Mouse (Mus musculus) liver, postnatal 0 days (tissue): ENCODE results near the gene Tmem52b. TPM values are rescaled to one million over a fixed set of nuclear protein-coding genes. Genes with fewer than 3 reads are reported as not detected.

Experiments
- ATAC-seq: fragments of 200-750 bp; cut with Nextera tagmentation; 2 replicates; pipeline ENCODE4 v1.8.0; 2017; ENCODE audit warnings: mild to moderate bottlenecking, moderate library complexity
- DNase-seq: peaks from one replicate; pipeline ENCODE4 v3.0.0-alpha.2; 2016
- H3K27ac ChIP-seq: fragments of 300-500 bp; sonication (generic); 2 replicates; pipeline ENCODE4 v1.5.1; 2014; ENCODE audit warnings: antibody characterized with exemption, moderate library complexity, mild to moderate bottlenecking, low read depth
- H3K27me3 ChIP-seq: fragments of 300-500 bp; sonication (generic); 2 replicates; pipeline ENCODE4 v1.6.1; 2014; ENCODE audit warnings: low read length, control low read depth, mixed read lengths; ENCODE audit not compliant: insufficient read depth
- H3K36me3 ChIP-seq: fragments of 300-500 bp; sonication (generic); replicated peaks from 2 replicates; pipeline ENCODE4 v1.6.1; 2014; ENCODE audit warnings: mild to moderate bottlenecking, control low read depth, low read length, moderate library complexity, mixed read lengths; ENCODE audit not compliant: insufficient read depth
- H3K4me1 ChIP-seq: fragments of 300-500 bp; sonication (generic); 2 replicates; pipeline ENCODE4 v1.6.1; 2014; ENCODE audit warnings: antibody characterized with exemption, mild to moderate bottlenecking, control low read depth; ENCODE audit not compliant: insufficient read depth
- H3K4me2 ChIP-seq: fragments of 300-500 bp; sonication (generic); 2 replicates; pipeline ENCODE4 v1.6.1; 2014; ENCODE audit warnings: low read depth, mild to moderate bottlenecking, low read length, moderate library complexity, mixed read lengths
- H3K4me3 ChIP-seq: fragments of 300-500 bp; sonication (generic); 2 replicates; pipeline ENCODE4 v1.5.1; 2014; ENCODE audit warnings: low read depth, low read length
- H3K9ac ChIP-seq: fragments of 300-500 bp; sonication (generic); replicated peaks from 2 replicates; pipeline ENCODE4 v1.6.1; 2014; ENCODE audit warnings: mild to moderate bottlenecking, moderate library complexity
- H3K9me3 ChIP-seq: fragments of 300-500 bp; sonication (generic); 2 replicates; pipeline ENCODE4 v1.6.1; 2016; ENCODE audit warnings: mild to moderate bottlenecking, control low read depth, low read length, mixed read lengths
- CTCF ChIP-seq: sonication (generic); IDR thresholded peaks from 2 replicates; pipeline ENCODE4 v1.5.1; 2016; ENCODE audit warnings: antibody characterized with exemption, low read depth
- EP300 ChIP-seq: IDR thresholded peaks from 2 replicates; pipeline ENCODE4 v1.6.1; 2016; ENCODE audit warnings: antibody characterized with exemption, low read depth, mild to moderate bottlenecking
- WGBS: fragments of 180-500 bp; shearing (Covaris S2); extraction: QIAGEN DNeasy Blood & Tissue Kit; methylation state at CpG from one replicate; pipeline ENCODE4 v1.1.7; 2014; ENCODE audit not compliant: insufficient replicate concordance; 5-methylcytosine and 5-hydroxymethylcytosine counted together
- polyA plus RNA-seq: library from polyadenylated mRNA; unstranded; fragments of >200 nt; fragmentation: Nextera tagmentation; extraction: Ambion mirVana; gene quantifications from 2 replicates; pipeline ENCODE4 v1.2.1, GENCODE M21; 2015

The Tmem52b gene
- polyA plus RNA-seq, 1 experiment from 2014 or later, result not detected

DNA sequence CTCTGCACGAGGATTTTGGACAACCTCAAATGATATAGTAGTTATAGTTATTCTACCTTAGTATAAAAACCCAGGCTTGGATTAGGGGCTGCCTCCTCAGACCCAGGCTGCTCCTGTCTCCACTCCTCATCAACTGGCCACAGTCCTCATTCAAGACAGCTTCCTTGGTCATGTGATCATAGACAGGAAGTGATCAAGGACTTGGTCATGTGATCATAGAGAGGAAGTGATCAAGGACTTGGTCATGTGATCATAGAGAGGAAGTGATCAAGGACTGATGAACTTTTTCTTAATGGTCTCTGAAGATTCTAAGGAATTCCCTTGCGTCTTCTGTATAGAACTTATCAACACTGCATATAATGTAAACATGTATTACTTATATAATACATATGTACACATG is 34.9 kb downstream of the Tmem52b start:
- no peaks in the 10 kb centered on the region for H3K27me3 ChIP-seq
- no peak for TF ChIP-seq EP300
- DNase-seq, result no peak
- no peaks in the 10 kb centered on the region for H3K9me3 ChIP-seq
- no peaks in the 10 kb centered on the region for H3K4me1 ChIP-seq
- H3K27ac ChIP-seq, result no peak overlapping the region
- no peak overlapping the region for H3K4me3 ChIP-seq
- H3K36me3 ChIP-seq, result no peaks in the 10 kb centered on the region
- H3K9ac ChIP-seq, result no peak overlapping the region
- 80% methylated on average over 2 of the region's 2 CpGs for WGBS
- no peak for ATAC-seq
- no peak overlapping the region for H3K4me2 ChIP-seq

DNA sequence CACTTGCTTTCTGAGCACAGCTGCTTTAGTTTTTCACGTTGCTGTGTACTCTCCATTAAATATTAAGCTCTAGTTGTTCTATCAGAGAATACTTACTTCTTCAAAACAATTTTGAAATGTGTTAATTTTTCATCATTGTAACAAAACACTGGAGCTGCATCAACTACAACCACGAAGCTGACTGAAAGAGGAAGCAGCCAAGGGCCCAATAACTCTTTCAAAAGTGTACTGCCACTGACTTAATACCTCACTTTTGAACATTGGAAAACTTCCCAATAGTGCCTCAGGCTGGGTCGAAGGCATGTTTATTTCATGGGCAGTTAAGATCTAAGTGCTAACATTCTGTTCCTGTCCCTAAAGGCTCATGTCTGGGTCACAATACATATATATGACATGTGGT is 35.7 kb downstream of the Tmem52b start:
- Histone ChIP-seq H3K4me2 (no peak overlapping the region), H3K36me3 (no peaks in the 10 kb centered on the region), H3K4me1 (no peaks in the 10 kb centered on the region), H3K27me3 (no peaks in the 10 kb centered on the region), H3K9me3 (no peaks in the 10 kb centered on the region), H3K4me3 (no peak overlapping the region), H3K9ac (no peak overlapping the region), H3K27ac (no peak overlapping the region)
- DNase-seq (no peak), ATAC-seq (no peak)
- no peak for TF ChIP-seq EP300
- no peak for TF ChIP-seq CTCF
- WGBS, result 37% methylated on average over 3 of the region's 3 CpGs

DNA sequence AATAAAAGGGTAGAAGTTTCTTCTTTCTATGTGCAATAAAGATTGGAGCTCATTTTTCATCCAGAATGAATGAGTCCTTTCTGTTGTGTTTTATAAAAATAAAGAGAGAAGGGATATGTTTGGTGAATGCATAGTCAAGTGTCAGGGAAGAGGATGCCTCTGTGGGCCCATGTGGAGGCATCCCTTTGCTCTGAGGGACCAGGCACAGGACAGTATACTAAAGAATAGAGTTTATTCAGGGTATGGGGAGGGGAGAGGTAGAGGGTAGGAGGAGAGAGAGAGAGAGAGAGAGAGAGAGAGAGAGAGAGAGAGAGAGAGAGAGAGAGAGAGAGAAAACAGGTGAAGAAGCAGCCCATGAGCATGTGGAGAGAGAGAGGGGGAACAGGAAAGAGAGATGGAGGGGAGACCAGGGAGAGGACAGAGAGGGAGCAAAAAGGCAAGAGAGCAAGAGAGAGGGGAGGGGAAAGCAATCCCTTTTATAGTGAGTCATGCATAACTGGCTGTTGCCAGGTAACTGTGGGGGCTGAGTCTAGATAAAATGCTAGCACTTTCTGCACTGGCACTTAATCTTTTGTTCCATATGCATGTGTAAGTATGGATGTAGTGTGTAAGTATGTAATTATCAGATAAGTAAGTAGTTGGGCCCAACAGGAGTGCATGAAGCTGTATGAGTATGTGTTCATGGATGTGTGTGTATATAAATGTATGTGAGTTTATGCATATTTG is 45.1 kb downstream of the Tmem52b start:
- no peaks in the 10 kb centered on the region for H3K9me3 ChIP-seq
- DNase-seq (no peak), ATAC-seq (peak; percentile 88)
- H3K4me3 ChIP-seq, result no peak overlapping the region
- no peaks in the 10 kb centered on the region for H3K27me3 ChIP-seq
- H3K4me2 ChIP-seq, result no peak overlapping the region
- no peaks in the 10 kb centered on the region for H3K4me1 ChIP-seq
- TF ChIP-seq CTCF, result no peak
- peak; percentile 55 for TF ChIP-seq EP300
- H3K9ac ChIP-seq, result no peak overlapping the region
- H3K27ac ChIP-seq, result no peak overlapping the region
- H3K36me3 ChIP-seq, result no peaks in the 10 kb centered on the region

DNA sequence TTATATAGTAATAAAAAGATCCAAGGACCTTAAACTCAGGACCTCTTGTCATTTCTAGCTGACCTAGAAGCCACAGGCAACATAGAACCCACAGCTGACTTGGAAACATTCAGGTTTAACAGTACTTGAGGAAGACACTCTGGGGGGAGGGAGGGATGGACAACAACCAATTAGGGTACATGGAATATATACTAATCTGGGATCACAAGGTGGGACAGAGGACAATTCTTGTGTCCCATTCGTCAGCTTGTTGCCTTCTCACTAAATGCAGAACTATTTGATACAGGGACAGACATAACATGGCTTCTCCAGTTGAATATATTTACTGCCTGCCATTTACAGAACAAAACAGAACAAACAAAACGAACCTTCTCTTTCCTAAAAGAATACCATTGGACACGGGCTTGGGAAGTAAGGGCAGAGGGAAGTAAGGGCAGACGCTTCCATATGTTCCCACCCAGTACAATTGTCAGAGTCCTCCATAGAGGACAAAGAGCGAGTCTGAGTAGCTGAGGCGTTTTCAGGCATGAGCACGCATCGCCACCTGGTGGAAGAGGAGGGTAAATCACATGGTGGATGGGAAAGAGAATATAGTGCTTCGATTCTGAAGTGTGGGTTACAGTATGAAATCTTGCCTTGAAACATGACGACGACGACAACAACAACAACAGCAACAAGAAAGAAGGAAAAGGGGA is 46.7 kb downstream of the Tmem52b start:
- DNase-seq, result peak; percentile 79

DNA sequence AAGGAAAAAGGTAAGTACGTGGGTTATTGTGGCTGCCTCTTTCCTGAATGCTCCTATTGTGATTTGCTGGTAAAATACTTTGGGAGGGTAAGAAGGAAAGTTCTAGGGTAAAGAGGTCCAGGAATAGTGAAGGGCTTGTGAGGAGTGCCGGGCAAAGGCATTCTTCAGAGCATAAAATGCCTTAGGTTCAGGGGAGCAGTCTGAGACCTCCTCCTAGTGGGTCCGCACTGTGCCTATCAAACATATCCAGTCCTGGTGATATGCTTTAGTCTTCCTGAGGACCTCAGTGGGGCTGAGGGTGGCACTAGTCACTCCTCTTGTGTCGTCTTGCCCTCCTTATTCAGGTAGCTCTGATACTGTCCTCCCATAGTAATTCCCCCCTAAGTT is 47.3 kb downstream of the Tmem52b start:
- H3K4me1 ChIP-seq, result no peaks in the 10 kb centered on the region
- DNase-seq (no peak), ATAC-seq (no peak)
- WGBS, result 54% methylated on average over 4 of the region's 4 CpGs
- no peak for TF ChIP-seq EP300
- TF ChIP-seq CTCF, result no peak
- no peak overlapping the region for H3K4me3 ChIP-seq
- no peaks in the 10 kb centered on the region for H3K36me3 ChIP-seq
- H3K27ac ChIP-seq, result no peak overlapping the region
- no peak overlapping the region for H3K9ac ChIP-seq
- H3K9me3 ChIP-seq, result no peaks in the 10 kb centered on the region
- H3K27me3 ChIP-seq, result no peaks in the 10 kb centered on the region
- H3K4me2 ChIP-seq, result no peak overlapping the region

More for the DNA sequence above, 46.7 kb downstream of the Tmem52b start:
- Histone ChIP-seq H3K9ac (no peak overlapping the region), H3K4me2 (no peak overlapping the region), H3K9me3 (no peaks in the 10 kb centered on the region), H3K36me3 (no peaks in the 10 kb centered on the region), H3K27ac (no peak overlapping the region), H3K4me1 (no peaks in the 10 kb centered on the region), H3K4me3 (no peak overlapping the region), H3K27me3 (no peaks in the 10 kb centered on the region)
- TF ChIP-seq CTCF (peak; percentile 98), EP300 (no peak)
- 12% methylated on average over 12 of the region's 12 CpGs for WGBS
- ATAC-seq, result peak; percentile 76

DNA sequence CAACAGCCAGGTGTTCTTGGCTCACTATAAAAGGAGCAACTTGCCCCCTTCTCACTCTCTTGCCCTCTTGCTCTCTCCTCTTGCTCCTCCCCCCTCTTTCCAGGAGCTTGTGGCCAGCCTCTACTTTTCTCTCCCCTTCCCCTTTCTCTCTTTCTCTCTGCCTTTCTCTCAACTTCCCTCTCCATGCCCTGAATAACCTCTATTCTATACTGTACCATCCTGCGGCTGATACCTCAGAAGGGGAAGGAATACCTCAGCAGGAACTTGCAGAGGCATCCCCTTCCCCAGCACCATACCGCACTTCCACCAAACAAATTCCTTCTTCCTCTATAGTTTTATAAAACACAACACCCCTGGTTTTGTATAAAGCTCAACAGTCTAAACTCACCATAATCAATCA is 52.9 kb downstream of the Tmem52b start:
- Histone ChIP-seq H3K9me3 (no peaks in the 10 kb centered on the region), H3K4me2 (no peak overlapping the region), H3K27ac (no peak overlapping the region), H3K36me3 (no peaks in the 10 kb centered on the region), H3K4me3 (no peak overlapping the region), H3K27me3 (no peaks in the 10 kb centered on the region), H3K9ac (no peak overlapping the region), H3K4me1 (no peaks in the 10 kb centered on the region)
- 40% methylated on average over 2 of the region's 2 CpGs for WGBS
- TF ChIP-seq EP300 (no peak), CTCF (no peak)
- ATAC-seq (no peak), DNase-seq (no peak)

Other genes with a start within 250 kb of the Tmem52b start
- gene Cd69, start 237.1 kb upstream of the Tmem52b start, polyA plus RNA-seq, result 1.0 and 1.5 TPM in 2 replicates
- gene 4922502D21Rik, start 180.8 kb upstream of the Tmem52b start, polyA plus RNA-seq, result not detected in 2 replicates
- gene Clec12a, start 169.9 kb upstream of the Tmem52b start, polyA plus RNA-seq, result 14.2 and 14.6 TPM in 2 replicates
- 0.11 TPM in 1 of 2 replicates, not detected in the other for gene Clec12b, start 126.7 kb upstream of the Tmem52b start, polyA plus RNA-seq
- gene Clec1b, start 115.3 kb upstream of the Tmem52b start, polyA plus RNA-seq, result 53.8 and 56.0 TPM in 2 replicates
- 0.56 and 0.92 TPM in 2 replicates for gene Clec9a, start 103.7 kb upstream of the Tmem52b start, polyA plus RNA-seq
- gene Clec1a, start 60.6 kb upstream of the Tmem52b start, polyA plus RNA-seq, result 0.65 and 1.0 TPM in 2 replicates
- gene Olr1, start 5.4 kb upstream of the Tmem52b start, polyA plus RNA-seq, result 0.56 and 0.70 TPM in 2 replicates
- gene Gabarapl1, start 20.6 kb downstream of the Tmem52b start, polyA plus RNA-seq, result 37.3 and 38.5 TPM in 2 replicates
- 0.45 and 0.60 TPM in 2 replicates for gene Klre1, start 65.3 kb downstream of the Tmem52b start, polyA plus RNA-seq
- 2.1 and 2.7 TPM in 2 replicates for gene Klrd1, start 79.2 kb downstream of the Tmem52b start, polyA plus RNA-seq
- 2.3 and 2.5 TPM in 2 replicates for gene Klrk1, start 111.3 kb downstream of the Tmem52b start, polyA plus RNA-seq
- not detected in 2 replicates for gene Klrc3, start 130.8 kb downstream of the Tmem52b start, polyA plus RNA-seq
- gene Klrc2, start 148.1 kb downstream of the Tmem52b start, polyA plus RNA-seq, result 0.14 and 0.27 TPM in 2 replicates
- 1.2 and 1.8 TPM in 2 replicates for gene Klrc1, start 166.4 kb downstream of the Tmem52b start, polyA plus RNA-seq
- not detected in 2 replicates for gene Klri1, start 204.6 kb downstream of the Tmem52b start, polyA plus RNA-seq
- gene Klri2, start 227.9 kb downstream of the Tmem52b start, polyA plus RNA-seq, result 0.07 and 0.13 TPM in 2 replicates